25 mouse cellular contexts compared by ENCODE assay signal in the genomic region with DNA sequence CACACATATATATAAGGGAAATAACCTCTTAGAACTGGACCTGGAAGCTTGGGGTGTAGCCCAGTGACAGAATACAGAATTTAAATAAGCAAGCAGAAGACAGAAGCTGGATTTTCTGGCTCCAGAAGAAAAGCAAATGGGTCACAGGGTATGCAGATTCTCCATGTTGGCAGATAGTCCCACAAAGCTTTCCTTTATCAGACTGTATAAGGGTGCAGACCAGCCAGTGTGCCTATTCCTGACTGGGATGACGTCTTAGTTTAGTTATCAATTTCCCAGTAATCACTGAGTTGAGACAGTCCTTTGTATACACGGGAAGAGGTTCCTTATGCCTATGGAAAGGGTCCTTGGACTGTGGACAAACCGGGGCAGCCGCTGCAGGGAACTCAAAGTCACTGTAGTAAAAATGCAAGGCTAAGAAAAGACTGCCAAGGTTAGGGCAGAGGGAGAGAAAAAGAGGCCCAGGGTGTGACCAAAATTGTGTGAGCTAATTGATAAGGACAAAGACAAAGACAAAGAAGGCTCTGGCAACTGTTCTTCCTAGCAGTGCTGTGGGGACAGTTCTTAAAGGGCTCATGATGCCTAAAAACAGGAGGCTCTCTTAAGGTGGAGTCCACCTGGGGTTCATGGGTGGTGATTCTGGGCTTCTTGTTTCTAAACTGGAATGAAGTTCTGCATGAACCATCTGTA.
"Had no signal": no experiment of that assay in that cellular context is flagged by ENCODE, and none has a peak within 500 bp of the region (broad histone marks: within the 10 kb centered on the region; RNA-seq: fewer than 3 reads in every experiment).

No protein-coding gene starts in this region.

- H3K4me2 ChIP-seq: heart, embryonic 11.5 days; heart, embryonic 13.5 days; heart, embryonic 15.5 days; hindbrain, embryonic 12.5 days; hindbrain, embryonic 14.5 days; intestine, embryonic 15.5 days; limb, embryonic 12.5 days had no signal

- DNase-seq: gastrocnemius, adult 2 months; gastrocnemius, postnatal 10 days; gastrocnemius, postnatal 25 days; heart, adult 2 months; heart, postnatal 14 days; heart, postnatal 4 days; kidney, adult 18-20 months; kidney, adult 8-10 months; kidney, postnatal 10 days; kidney, postnatal 25 days; kidney, postnatal 4 days had no signal

- H3K27ac ChIP-seq: gastrocnemius, adult 2 months; heart, adult 2 months; heart, embryonic 13.5 days; heart, embryonic 15.5 days; hindbrain, embryonic 10.5 days; hindbrain, embryonic 12.5 days; hindbrain, embryonic 14.5 days; intestine, embryonic 15.5 days; layer of hippocampus, adult 2 months; left cerebral cortex, adult 2 months; limb, embryonic 10.5 days; limb, embryonic 12.5 days had no signal

- H3K36me3 ChIP-seq: heart, embryonic 13.5 days; heart, embryonic 15.5 days; hindbrain, embryonic 10.5 days; hindbrain, embryonic 12.5 days; intestine, embryonic 15.5 days; limb, embryonic 10.5 days; limb, embryonic 12.5 days had no signal

- ATAC-seq: hindbrain, embryonic 16.5 days; inflammation-experienced regulatory T-cells, adult 6 months; intestine, embryonic 15.5 days; intestine, postnatal 0 days had no signal

- H3K9ac ChIP-seq: heart, embryonic 13.5 days; heart, embryonic 15.5 days; hindbrain, embryonic 12.5 days; hindbrain, embryonic 14.5 days; intestine, embryonic 15.5 days; limb, embryonic 12.5 days had no signal

- H3K4me3 ChIP-seq: gastrocnemius, adult 2 months; heart, adult 2 months; heart, embryonic 13.5 days; heart, embryonic 15.5 days; hindbrain, embryonic 10.5 days; hindbrain, embryonic 12.5 days; intestine, embryonic 15.5 days; layer of hippocampus, adult 2 months; left cerebral cortex, adult 2 months; limb, embryonic 10.5 days; limb, embryonic 12.5 days had no signal

- H3K27me3 ChIP-seq: heart, embryonic 15.5 days; hindbrain, embryonic 12.5 days; intestine, embryonic 15.5 days had no signal

- H3K4me1 ChIP-seq: heart, embryonic 15.5 days; hindbrain, embryonic 12.5 days; intestine, embryonic 15.5 days had no signal

- H3K9me3 ChIP-seq: heart, embryonic 13.5 days; heart, embryonic 15.5 days; hindbrain, embryonic 10.5 days; hindbrain, embryonic 12.5 days; intestine, embryonic 15.5 days; limb, embryonic 10.5 days; limb, embryonic 12.5 days had no signal
